In genomic region chr11:50407235-50407634, GRCm38 (mm10) we compare ENCODE assay signal across 27 mouse cellular contexts. TPM values are rescaled to one million over a fixed set of nuclear protein-coding genes. Genes with fewer than 3 reads are reported as not detected.
"Had no signal": no experiment of that assay in that cellular context is flagged by ENCODE, and none has a peak within 500 bp of the region (broad histone marks: within the 10 kb centered on the region; RNA-seq: fewer than 3 reads in every experiment).

No protein-coding gene starts in this region.

- H3K4me3 ChIP-seq: left cerebral cortex, adult 2 months; liver, embryonic 13.5 days; midbrain, embryonic 13.5 days; myocyte; neural tube, embryonic 12.5 days; neural tube, embryonic 15.5 days had no signal

- H3K4me1 ChIP-seq: midbrain, embryonic 13.5 days; neural tube, embryonic 12.5 days; neural tube, embryonic 15.5 days had no signal

- H3K4me2 ChIP-seq: liver, embryonic 13.5 days; midbrain, embryonic 13.5 days; neural tube, embryonic 12.5 days; neural tube, embryonic 15.5 days had no signal

- H3K27me3 ChIP-seq: liver, embryonic 13.5 days; midbrain, embryonic 13.5 days; neural tube, embryonic 12.5 days; neural tube, embryonic 15.5 days had no signal

- H3K27ac ChIP-seq: left cerebral cortex, adult 2 months; liver, embryonic 13.5 days; midbrain, embryonic 13.5 days; neural tube, embryonic 12.5 days; neural tube, embryonic 15.5 days had no signal

- H3K9me3 ChIP-seq: liver, embryonic 13.5 days; midbrain, embryonic 13.5 days; neural tube, embryonic 12.5 days; neural tube, embryonic 15.5 days had no signal

- ATAC-seq: midbrain, embryonic 13.5 days; midbrain, embryonic 16.5 days had no signal

- H3K9ac ChIP-seq: liver, embryonic 13.5 days; midbrain, embryonic 13.5 days; neural tube, embryonic 12.5 days; neural tube, embryonic 15.5 days had no signal

- DNase-seq: kidney, adult 9 months; kidney, postnatal 14 days; kidney, postnatal 4 days; layer of hippocampus, postnatal 36 days; liver, embryonic 13.5 days; lung, adult 2 months; lung, postnatal 14 days; right cerebral cortex, adult 18-20 months; right cerebral cortex, postnatal 14 days; right cerebral cortex, postnatal 4 days; thymus, adult 2 months; thymus, postnatal 14 days; thymus, postnatal 4 days had no signal

RNA-seq across cellular contexts. Expression of gene Cby3, which starts 53.0 kb away (rescaled TPM):
- total RNA-seq: layer of hippocampus, adult 18-20 months; layer of hippocampus, postnatal 10 days; layer of hippocampus, postnatal 36 days; left cerebral cortex, adult 2 months; left cerebral cortex, postnatal 10 days; left cerebral cortex, postnatal 36 days; liver, adult 2 months; monocyte, adult 5-6 weeks had no signal
- polyA plus RNA-seq: limb, embryonic 11.5 days; liver, adult 2 months; liver, embryonic 13.5 days; liver, embryonic 16.5 days; myocyte; neural tube, embryonic 12.5 days had no signal
